Mouse (Mus musculus): Measurements from ENCODE around the gene Elovl7. TPM values are rescaled to one million over a fixed set of nuclear protein-coding genes. Genes with fewer than 3 reads are reported as not detected.

Gene Elovl7
- polyA plus RNA-seq, 1 experiment from 2014 or later = 18.9 TPM

DNA sequence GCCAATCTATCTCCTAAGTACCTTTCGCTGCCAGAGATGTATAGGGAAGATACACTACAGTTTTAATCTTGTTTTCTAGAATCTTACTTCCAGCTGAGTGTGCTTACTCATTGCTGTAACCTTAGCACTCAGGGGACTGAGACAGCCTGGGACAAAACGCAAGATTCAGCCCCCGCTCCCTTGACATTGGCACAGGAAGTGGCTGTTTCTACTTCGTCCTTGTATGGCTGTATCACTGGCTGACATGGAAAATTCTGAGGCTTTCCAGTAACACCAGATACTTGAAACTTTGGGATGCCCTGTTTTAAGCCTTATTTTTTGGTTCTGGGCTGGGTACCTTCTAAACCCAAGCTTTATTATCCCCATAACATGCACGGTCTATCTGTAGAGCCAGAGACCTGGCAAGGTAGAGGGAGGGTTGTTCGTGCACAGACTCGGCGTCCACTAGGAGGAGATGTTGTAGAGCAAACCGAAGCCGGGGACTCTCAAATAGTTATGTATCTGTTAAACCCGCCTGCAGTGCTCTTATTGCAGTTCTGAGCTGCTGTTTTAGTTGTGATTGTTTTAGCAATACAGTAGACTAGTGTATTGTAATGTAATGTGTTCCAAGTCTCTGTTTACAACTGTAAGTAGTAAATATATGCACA lies 23.0 kb upstream of the Elovl7 start:
- no peak; the same call in 1 of the 2 replicates for ATAC-seq (replicated peaks; ENCODE audit: low FRiP score, low TSS enrichment, low read depth)
- Histone ChIP-seq H3K4me1 (replicated peaks; ENCODE audit: control insufficient read depth, insufficient read depth, low read length) (no peaks in the 10 kb centered on the region), H3K9ac (ENCODE audit: low read length) (no peak overlapping the region), H3K27me3 (replicated peaks; ENCODE audit: control insufficient read depth, insufficient read depth, low read length) (no peaks in the 10 kb centered on the region), H3K36me3 (ENCODE audit: control insufficient read depth, insufficient read depth, low read length) (peaks cover 34% of the 10 kb centered on the region), H3K4me2 (ENCODE audit: low read length) (no peak overlapping the region), H3K27ac (ENCODE audit: low read depth) (no peak overlapping the region), H3K9me3 (ENCODE audit: control insufficient read depth, low read length) (no peaks in the 10 kb centered on the region), H3K4me3 (ENCODE audit: low read depth, low read length) (no peak overlapping the region)
- peak; percentile 74 for DNase-seq (ENCODE audit: low spot score)
- 52% methylated on average over 11 of the region's 11 CpGs for WGBS

- H3K9me3 ChIP-seq (ENCODE audit: control insufficient read depth, low read length) = no peaks in the 10 kb centered on the region
- H3K36me3 ChIP-seq (ENCODE audit: control insufficient read depth, insufficient read depth, low read length) = peaks cover 16% of the 10 kb centered on the region
- H3K4me2 ChIP-seq (ENCODE audit: low read length) = no peak overlapping the region
- H3K4me1 ChIP-seq (replicated peaks; ENCODE audit: control insufficient read depth, insufficient read depth, low read length) = no peaks in the 10 kb centered on the region
- no peak for ATAC-seq (replicated peaks; ENCODE audit: low FRiP score, low TSS enrichment, low read depth)
- no peak overlapping the region for H3K4me3 ChIP-seq (ENCODE audit: low read depth, low read length)
- DNase-seq (ENCODE audit: low spot score) = no peak
- H3K27ac ChIP-seq (ENCODE audit: low read depth) = no peak overlapping the region
- H3K9ac ChIP-seq (ENCODE audit: low read length) = no peak overlapping the region
- 82% methylated on average over 6 of the region's 6 CpGs for WGBS
- H3K27me3 ChIP-seq (replicated peaks; ENCODE audit: control insufficient read depth, insufficient read depth, low read length) = no peaks in the 10 kb centered on the region
These were observed 18.7 kb upstream of the Elovl7 start for GRCm38 (mm10) chr13:108195474-108195873.

DNA sequence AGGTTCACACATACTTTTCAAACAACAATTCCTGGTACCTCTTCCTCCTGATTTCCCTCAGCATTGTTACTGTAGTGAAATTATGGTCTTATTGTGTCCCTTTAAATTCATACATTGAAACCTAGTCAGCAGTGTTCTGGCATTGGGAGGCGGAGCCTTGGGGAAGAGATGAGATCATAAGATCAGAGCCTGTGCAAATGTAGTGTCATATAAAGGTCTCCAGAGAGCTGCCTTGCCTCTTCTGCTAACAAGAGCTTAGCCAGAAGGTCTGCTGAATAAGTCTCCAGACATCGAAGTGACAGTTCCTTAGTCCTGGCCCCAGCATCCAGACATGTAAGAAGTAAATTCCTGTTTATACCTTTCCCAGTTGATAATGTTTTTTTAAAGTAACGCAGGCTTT lies 9.3 kb upstream of the Elovl7 start:
- ATAC-seq (replicated peaks; ENCODE audit: low FRiP score, low TSS enrichment, low read depth) = no peak
- WGBS = 62% methylated on average over 3 of the region's 3 CpGs

GRCm38 (mm10) chr13:108207447-108207846 lies 6.8 kb upstream of the Elovl7 start:
- Histone ChIP-seq H3K4me3 (ENCODE audit: low read depth, low read length) (no peak overlapping the region), H3K27ac (ENCODE audit: low read depth) (no peak overlapping the region), H3K36me3 (ENCODE audit: control insufficient read depth, insufficient read depth, low read length) (no peaks in the 10 kb centered on the region), H3K9me3 (ENCODE audit: control insufficient read depth, low read length) (no peaks in the 10 kb centered on the region), H3K9ac (ENCODE audit: low read length) (no peak overlapping the region), H3K4me1 (replicated peaks; ENCODE audit: control insufficient read depth, insufficient read depth, low read length) (no peaks in the 10 kb centered on the region), H3K4me2 (ENCODE audit: low read length) (no peak overlapping the region), H3K27me3 (replicated peaks; ENCODE audit: control insufficient read depth, insufficient read depth, low read length) (no peaks in the 10 kb centered on the region)
- ATAC-seq (replicated peaks; ENCODE audit: low FRiP score, low TSS enrichment, low read depth) (no peak), DNase-seq (ENCODE audit: low spot score) (no peak)
- 81% methylated on average over 2 of the region's 2 CpGs for WGBS

More for the DNA sequence above, 9.3 kb upstream of the Elovl7 start:
- no peak overlapping the region for H3K9ac ChIP-seq (ENCODE audit: low read length)
- no peak overlapping the region for H3K4me3 ChIP-seq (ENCODE audit: low read depth, low read length)
- DNase-seq (ENCODE audit: low spot score) = no peak
- no peaks in the 10 kb centered on the region for H3K4me1 ChIP-seq (replicated peaks; ENCODE audit: control insufficient read depth, insufficient read depth, low read length)
- no peak overlapping the region for H3K4me2 ChIP-seq (ENCODE audit: low read length)
- H3K27me3 ChIP-seq (replicated peaks; ENCODE audit: control insufficient read depth, insufficient read depth, low read length) = no peaks in the 10 kb centered on the region
- H3K9me3 ChIP-seq (ENCODE audit: control insufficient read depth, low read length) = no peaks in the 10 kb centered on the region
- no peaks in the 10 kb centered on the region for H3K36me3 ChIP-seq (ENCODE audit: control insufficient read depth, insufficient read depth, low read length)
- no peak overlapping the region for H3K27ac ChIP-seq (ENCODE audit: low read depth)

DNA sequence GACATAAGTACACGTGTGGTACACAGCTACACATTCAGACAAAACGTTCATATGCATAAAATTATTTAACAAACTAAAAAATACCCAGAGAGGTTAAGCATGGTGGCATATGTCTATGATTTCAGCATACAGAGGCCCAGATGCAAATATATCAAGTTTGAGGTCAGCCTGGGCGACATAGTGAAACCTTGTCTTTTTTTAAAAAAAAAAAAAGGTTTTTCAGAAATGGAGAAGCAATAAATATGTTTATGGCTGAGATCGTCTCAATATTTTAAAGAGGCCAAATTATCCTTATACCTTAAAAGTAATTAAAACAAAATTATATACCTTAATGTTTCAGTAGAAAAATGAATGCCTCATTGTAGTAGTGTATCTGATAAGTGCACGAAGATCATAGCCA lies 6.1 kb upstream of the Elovl7 start:
- WGBS = 70% methylated on average over 5 of the region's 5 CpGs
- H3K4me1 ChIP-seq (replicated peaks; ENCODE audit: control insufficient read depth, insufficient read depth, low read length) = no peaks in the 10 kb centered on the region
- H3K9ac ChIP-seq (ENCODE audit: low read length) = no peak overlapping the region
- H3K27ac ChIP-seq (ENCODE audit: low read depth) = no peak overlapping the region
- no peak overlapping the region for H3K4me2 ChIP-seq (ENCODE audit: low read length)
- H3K9me3 ChIP-seq (ENCODE audit: control insufficient read depth, low read length) = no peaks in the 10 kb centered on the region
- peaks cover 2% of the 10 kb centered on the region; the same call in 1 of the 2 replicates for H3K27me3 ChIP-seq (replicated peaks; ENCODE audit: control insufficient read depth, insufficient read depth, low read length)
- ATAC-seq (replicated peaks; ENCODE audit: low FRiP score, low TSS enrichment, low read depth) (no peak), DNase-seq (ENCODE audit: low spot score) (no peak)
- H3K36me3 ChIP-seq (ENCODE audit: control insufficient read depth, insufficient read depth, low read length) = no peaks in the 10 kb centered on the region
- H3K4me3 ChIP-seq (ENCODE audit: low read depth, low read length) = no peak overlapping the region

DNA sequence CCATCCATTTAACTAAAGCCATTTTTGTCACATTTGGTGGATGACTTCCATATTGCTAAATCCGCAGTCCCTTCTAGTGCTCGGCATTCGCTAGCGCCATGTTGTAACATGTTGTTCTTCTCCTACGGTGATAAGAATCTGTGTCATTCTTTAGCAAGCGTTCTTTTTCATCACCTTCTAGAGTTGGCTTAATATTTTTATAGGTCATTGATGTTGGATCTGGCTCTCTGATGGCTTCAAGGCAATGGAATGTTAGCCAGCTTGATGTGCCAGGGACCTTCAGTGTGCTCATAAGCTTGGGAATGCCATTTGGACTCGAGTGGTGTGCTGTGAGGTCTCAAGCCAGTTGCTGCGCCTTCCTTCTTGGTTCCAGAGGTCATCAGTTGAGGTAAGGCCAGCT lies 3.2 kb upstream of the Elovl7 start:
- Histone ChIP-seq H3K4me1 (replicated peaks; ENCODE audit: control insufficient read depth, insufficient read depth, low read length) (peaks cover 2% of the 10 kb centered on the region; the same call in 1 of the 2 replicates), H3K4me2 (ENCODE audit: low read length) (no peak overlapping the region), H3K9ac (ENCODE audit: low read length) (no peak overlapping the region), H3K4me3 (ENCODE audit: low read depth, low read length) (no peak overlapping the region), H3K27ac (ENCODE audit: low read depth) (no peak overlapping the region), H3K9me3 (ENCODE audit: control insufficient read depth, low read length) (no peaks in the 10 kb centered on the region), H3K27me3 (replicated peaks; ENCODE audit: control insufficient read depth, insufficient read depth, low read length) (peaks cover 18% of the 10 kb centered on the region), H3K36me3 (ENCODE audit: control insufficient read depth, insufficient read depth, low read length) (no peaks in the 10 kb centered on the region)
- DNase-seq (ENCODE audit: low spot score) = no peak
- WGBS = 91% methylated on average over 8 of the region's 8 CpGs
- ATAC-seq (replicated peaks; ENCODE audit: low FRiP score, low TSS enrichment, low read depth) = no peak

DNA sequence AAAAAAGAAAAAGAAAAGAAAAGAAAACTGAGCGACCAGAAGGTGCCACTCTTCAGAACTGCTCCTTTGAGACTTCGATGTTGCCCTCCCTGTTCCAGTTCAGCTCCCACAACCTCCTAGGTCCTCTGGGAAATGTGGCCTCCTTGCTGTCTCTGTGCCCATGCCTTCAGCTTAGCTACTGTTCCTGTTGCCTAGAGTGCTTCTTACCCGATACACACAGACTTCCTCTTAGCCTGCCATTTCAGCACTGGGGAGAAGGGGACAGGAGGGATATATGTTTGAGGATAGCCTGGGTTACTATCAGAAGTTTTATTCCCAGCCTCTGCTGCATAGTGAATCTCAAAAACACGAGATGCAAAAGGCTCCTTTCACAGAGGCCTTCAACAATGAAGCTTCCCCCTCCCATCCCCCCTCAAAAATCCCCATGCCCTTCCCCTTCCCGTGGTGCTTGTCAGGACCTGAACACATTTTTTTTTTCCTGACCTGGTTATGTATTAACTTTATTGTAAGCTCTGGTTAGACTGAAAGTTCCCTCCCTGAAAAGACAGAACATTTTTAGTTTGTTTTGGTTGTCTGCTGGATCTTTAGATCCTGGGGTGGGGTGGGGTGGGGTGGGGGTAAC lies 1.7 kb upstream of the Elovl7 start:
- Histone ChIP-seq H3K36me3 (ENCODE audit: control insufficient read depth, insufficient read depth, low read length) (no peaks in the 10 kb centered on the region), H3K9ac (ENCODE audit: low read length) (no peak overlapping the region), H3K27ac (ENCODE audit: low read depth) (peak overlapping the region; percentile 43), H3K4me1 (replicated peaks; ENCODE audit: control insufficient read depth, insufficient read depth, low read length) (peaks cover 4% of the 10 kb centered on the region; the same call in 1 of the 2 replicates), H3K4me2 (ENCODE audit: low read length) (no peak overlapping the region), H3K27me3 (replicated peaks; ENCODE audit: control insufficient read depth, insufficient read depth, low read length) (peaks cover 21% of the 10 kb centered on the region), H3K4me3 (ENCODE audit: low read depth, low read length) (no peak overlapping the region), H3K9me3 (ENCODE audit: control insufficient read depth, low read length) (no peaks in the 10 kb centered on the region)
- no peak for ATAC-seq (replicated peaks; ENCODE audit: low FRiP score, low TSS enrichment, low read depth)
- DNase-seq (ENCODE audit: low spot score) = peak; percentile 58
- WGBS = 49% methylated on average over 5 of the region's 5 CpGs

- no peak overlapping the region for H3K27ac ChIP-seq (ENCODE audit: low read depth)
- H3K4me2 ChIP-seq (ENCODE audit: low read length) = peak overlapping the region; percentile 91
- H3K4me3 ChIP-seq (ENCODE audit: low read depth, low read length) = peak overlapping the region; percentile 65
- ATAC-seq (replicated peaks; ENCODE audit: low FRiP score, low TSS enrichment, low read depth) (peak; percentile 77), DNase-seq (ENCODE audit: low spot score) (peak; percentile 85)
- H3K4me1 ChIP-seq (replicated peaks; ENCODE audit: control insufficient read depth, insufficient read depth, low read length) = peaks cover 4% of the 10 kb centered on the region; the same call in 1 of the 2 replicates
- peak overlapping the region; percentile 62 for H3K9ac ChIP-seq (ENCODE audit: low read length)
- under 1% methylated on average over 37 of the region's 50 CpGs for WGBS
- H3K27me3 ChIP-seq (replicated peaks; ENCODE audit: control insufficient read depth, insufficient read depth, low read length) = peaks cover 21% of the 10 kb centered on the region
- H3K36me3 ChIP-seq (ENCODE audit: control insufficient read depth, insufficient read depth, low read length) = no peaks in the 10 kb centered on the region
- H3K9me3 ChIP-seq (ENCODE audit: control insufficient read depth, low read length) = no peaks in the 10 kb centered on the region
These were observed 392 bp downstream of the Elovl7 start for GRCm38 (mm10) chr13:108214485-108215107.

All from intestine, embryonic 14.5 days (tissue).